Comparison of ENCODE assay signal across 26 mouse cellular contexts in genomic region chr8:57405277-57405817, GRCm38 (mm10). TPM values are rescaled to one million over a fixed set of nuclear protein-coding genes. Genes with fewer than 3 reads are reported as not detected.
DNase-seq lines count a peak whose midpoint lies in the region; ATAC-seq and TF ChIP-seq lines count a peak whose summit lies in the region.
"Had no signal": no experiment of that assay in that cellular context is flagged by ENCODE, and none has a peak within 500 bp of the region (broad histone marks: within the 10 kb centered on the region; RNA-seq: fewer than 3 reads in every experiment).

No protein-coding gene starts in this region.

- 16% methylated on average over 11 of the region's 11 CpGs for WGBS in midbrain, embryonic 11.5 days
- 13% methylated on average over 11 of the region's 11 CpGs for WGBS in midbrain, embryonic 13.5 days

- in situ Hi-C loops in Patski (cut with MboI; ENCODE audit: low pct_unique_long_range_greater_than_20kb) = loop anchor here (25.0 kb wide), 1 partner anchor 718 kb away; no protein-coding TSS in a partner anchor

- H3K9me3 ChIP-seq in midbrain, embryonic 11.5 days (ENCODE audit: control insufficient read depth, low read length) = no peaks in the 10 kb centered on the region
- no peaks in the 10 kb centered on the region for H3K9me3 ChIP-seq in midbrain, embryonic 13.5 days
- H3K9me3 ChIP-seq: embryonic facial prominence, embryonic 12.5 days; forebrain, embryonic 13.5 days; heart, embryonic 15.5 days; neural tube, embryonic 13.5 days; stomach, embryonic 15.5 days had no signal

- no peaks in the 10 kb centered on the region for H3K27me3 ChIP-seq in midbrain, embryonic 11.5 days (ENCODE audit: control insufficient read depth, insufficient read depth, low read length)
- peaks cover 15% of the 10 kb centered on the region for H3K27me3 ChIP-seq in midbrain, embryonic 13.5 days
- peaks cover 3% of the 10 kb centered on the region for H3K27me3 ChIP-seq in Patski

- H3K9ac ChIP-seq in midbrain, embryonic 11.5 days (ENCODE audit: low read length) = no peak overlapping the region
- no peak overlapping the region for H3K9ac ChIP-seq in midbrain, embryonic 13.5 days (replicated peaks)
- H3K9ac ChIP-seq: embryonic facial prominence, embryonic 12.5 days; forebrain, embryonic 13.5 days; heart, embryonic 15.5 days; liver, embryonic 14.5 days; neural tube, embryonic 13.5 days; stomach, embryonic 15.5 days had no signal

- H3K4me3 ChIP-seq in midbrain, embryonic 11.5 days (ENCODE audit: low read depth, low read length) = no peak overlapping the region
- no peak overlapping the region for H3K4me3 ChIP-seq in midbrain, embryonic 13.5 days (replicated peaks)
- H3K4me3 ChIP-seq: embryonic facial prominence, embryonic 12.5 days; erythroblast, embryonic 14.5 days; forebrain, embryonic 13.5 days; heart, embryonic 15.5 days; left cerebral cortex, adult 2 months; neural tube, embryonic 13.5 days; stomach, embryonic 15.5 days had no signal

- no peak overlapping the region for H3K4me2 ChIP-seq in midbrain, embryonic 11.5 days
- H3K4me2 ChIP-seq in midbrain, embryonic 13.5 days (replicated peaks) = no peak overlapping the region
- H3K4me2 ChIP-seq: embryonic facial prominence, embryonic 12.5 days; forebrain, embryonic 13.5 days; heart, embryonic 15.5 days; neural tube, embryonic 13.5 days; stomach, embryonic 15.5 days had no signal

- H3K4me1 ChIP-seq in midbrain, embryonic 11.5 days (ENCODE audit: control insufficient read depth, insufficient read depth, low read length) = peaks cover 21% of the 10 kb centered on the region
- H3K4me1 ChIP-seq in midbrain, embryonic 13.5 days (replicated peaks) = peaks cover 43% of the 10 kb centered on the region

- ATAC-seq in midbrain, embryonic 11.5 days (ENCODE audit: low FRiP score) = no peak
- ATAC-seq in midbrain, embryonic 13.5 days = no peak
- peak; percentile 83 for ATAC-seq in Patski
- ATAC-seq: forebrain, embryonic 13.5 days; hindbrain, embryonic 16.5 days; intestine, postnatal 0 days; midbrain, embryonic 16.5 days had no signal

- POLR2A ChIA-PET in Patski (lab: Charles Lee) = no interaction called here

- DNase-seq in midbrain, embryonic 11.5 days (ENCODE audit: low spot score, missing footprints) = peak; percentile 82
- no peak for DNase-seq in Patski (ENCODE audit: low read depth, low spot score)
- peak; percentile 81 for DNase-seq in forelimb bud, embryonic 11.5 days (ENCODE audit: low read depth, low spot score)
- DNase-seq in retina, embryonic 14.5 days (ENCODE audit: low spot score) = peak; percentile 43
- DNase-seq in spleen, postnatal 36 days (ENCODE audit: low spot score in 2 of 2) = no peak
- no peak for DNase-seq in kidney, postnatal 36 days
- DNase-seq in kidney, adult 8-10 months = no peak
- DNase-seq: adrenal gland, postnatal 25 days; cerebellum, adult 11 months; cerebellum, postnatal 14 days; gastrocnemius, postnatal 10 days; kidney, postnatal 25 days; left cerebral cortex, postnatal 4 days; right cerebral cortex, postnatal 14 days had no signal

- H3K36me3 ChIP-seq in midbrain, embryonic 11.5 days (ENCODE audit: control insufficient read depth, insufficient read depth, low read length) = no peaks in the 10 kb centered on the region
- no peaks in the 10 kb centered on the region for H3K36me3 ChIP-seq in midbrain, embryonic 13.5 days
- H3K36me3 ChIP-seq: embryonic facial prominence, embryonic 12.5 days; heart, embryonic 15.5 days; neural tube, embryonic 13.5 days; stomach, embryonic 15.5 days had no signal

- no peak overlapping the region for H3K27ac ChIP-seq in midbrain, embryonic 11.5 days (ENCODE audit: low read depth, low read length)
- no peak overlapping the region for H3K27ac ChIP-seq in midbrain, embryonic 13.5 days
- H3K27ac ChIP-seq: embryonic facial prominence, embryonic 12.5 days; forebrain, embryonic 13.5 days; heart, embryonic 15.5 days; left cerebral cortex, adult 2 months; liver, embryonic 14.5 days; neural tube, embryonic 13.5 days; stomach, embryonic 15.5 days had no signal

- TF ChIP-seq CTCF in Patski (IDR thresholded peaks at IDR 0.05) = no peak

- CTCF ChIA-PET in Patski (lab: Charles Lee) = no interaction called here

RNA-seq across cellular contexts. Expression of gene Scrg1, which starts 50.4 kb away (rescaled TPM):
- 0.27 TPM in 1 of 2 replicates, not detected in the other for polyA plus RNA-seq in midbrain, embryonic 11.5 days (2014; fragmentation: Nextera tagmentation; extraction: Ambion mirVana)
- polyA plus RNA-seq in midbrain, embryonic 13.5 days (2015; fragmentation: Nextera tagmentation; extraction: Ambion mirVana) = 2.5 and 3.3 TPM in 2 replicates
- not detected for polyA plus RNA-seq in Patski (2021)
- polyA plus RNA-seq: erythroblast, embryonic 14.5 days; liver, embryonic 14.5 days had no signal

Comparison
In these comparisons a context has a peak if more than half of its experiments do, and no peak if none do; other contexts are left out.
1. DNase-seq: peak in midbrain, embryonic 11.5 days (single experiment), forelimb bud, embryonic 11.5 days (single experiment) and retina, embryonic 14.5 days (single experiment); none in Patski (single experiment), spleen, postnatal 36 days (0 of 2), kidney, postnatal 36 days (0 of 2) and kidney, adult 8-10 months (0 of 2).